Mouse (Mus musculus): ENCODE data around the gene Fjx1. TPM values are rescaled to one million over a fixed set of nuclear protein-coding genes. Genes with fewer than 3 reads are reported as not detected.

Fjx1 gene
- polyA plus RNA-seq, 1 experiment from 2014 or later = 5.3 TPM

Other genes starting within 250 kb of the Fjx1 start
- gene Trim44, start 44.7 kb downstream of the Fjx1 start, polyA plus RNA-seq (2015; fragmentation: Nextera tagmentation; extraction: Ambion mirVana) = 25.2 and 27.8 TPM in 2 replicates
- gene Pamr1, start 97.5 kb upstream of the Fjx1 start, polyA plus RNA-seq (2015; fragmentation: Nextera tagmentation; extraction: Ambion mirVana) = 16.6 and 17.4 TPM in 2 replicates
- gene Slc1a2, start 206.2 kb upstream of the Fjx1 start, polyA plus RNA-seq (2015; fragmentation: Nextera tagmentation; extraction: Ambion mirVana) = 0.33 and 0.51 TPM in 2 replicates